Comparison of ENCODE assay signal across 14 mouse cellular contexts in genomic region chr2:156432086-156432485, GRCm38 (mm10). TPM values are rescaled to one million over a fixed set of nuclear protein-coding genes. Genes with fewer than 3 reads are reported as not detected.
DNase-seq lines count a peak whose midpoint lies in the region; ATAC-seq and TF ChIP-seq lines count a peak whose summit lies in the region.
"Had no signal": no experiment of that assay in that cellular context is flagged by ENCODE, and none has a peak within 500 bp of the region (broad histone marks: within the 10 kb centered on the region; RNA-seq: fewer than 3 reads in every experiment).

No protein-coding gene starts in this region.

- no peak overlapping the region for H3K27ac ChIP-seq in intestine, embryonic 14.5 days (ENCODE audit: low read depth)
- H3K27ac ChIP-seq in intestine, postnatal 0 days (ENCODE audit: low read depth, low read length), result no peak overlapping the region
- peak overlapping the region; percentile 95; the same call in 1 of the 2 replicates for H3K27ac ChIP-seq in intestine, embryonic 16.5 days (ENCODE audit: low read length)
- H3K27ac ChIP-seq: midbrain, embryonic 12.5 days had no signal

- H3K4me1 ChIP-seq in intestine, embryonic 14.5 days (replicated peaks; ENCODE audit: control insufficient read depth, insufficient read depth, low read length), result peaks cover 12% of the 10 kb centered on the region
- H3K4me1 ChIP-seq in intestine, postnatal 0 days (replicated peaks; ENCODE audit: control insufficient read depth, insufficient read depth, low read length), result peaks cover 4% of the 10 kb centered on the region; the same call in 1 of the 2 replicates
- peaks cover 91% of the 10 kb centered on the region for H3K4me1 ChIP-seq in E14TG2a.4 (replicated peaks; ENCODE audit: low read depth, low read length)
- peaks cover 24% of the 10 kb centered on the region for H3K4me1 ChIP-seq in intestine, embryonic 16.5 days (ENCODE audit: control insufficient read depth, insufficient read depth, low read length)

- no peaks in the 10 kb centered on the region for H3K27me3 ChIP-seq in intestine, embryonic 14.5 days (replicated peaks; ENCODE audit: control insufficient read depth, insufficient read depth, low read length)
- no peaks in the 10 kb centered on the region for H3K27me3 ChIP-seq in intestine, postnatal 0 days (replicated peaks; ENCODE audit: control insufficient read depth, insufficient read depth, low read length)
- no peaks in the 10 kb centered on the region for H3K27me3 ChIP-seq in E14TG2a.4 (ENCODE audit: insufficient read depth, low read length)
- H3K27me3 ChIP-seq in intestine, embryonic 16.5 days (replicated peaks; ENCODE audit: control insufficient read depth, insufficient read depth, low read length), result no peaks in the 10 kb centered on the region
- H3K27me3 ChIP-seq: midbrain, embryonic 12.5 days had no signal

- no peak for TF ChIP-seq CTCF in intestine, postnatal 0 days (IDR thresholded peaks at IDR 0.05; ENCODE audit: low read depth)
- TF ChIP-seq CTCF in E14TG2a.4 (conservative IDR thresholded peaks at IDR 0.05; ENCODE audit: low read length), result no peak

- no peak overlapping the region for H3K9ac ChIP-seq in intestine, embryonic 14.5 days (ENCODE audit: low read length)
- H3K9ac ChIP-seq in intestine, postnatal 0 days (ENCODE audit: low read depth, low read length), result no peak overlapping the region
- no peak overlapping the region for H3K9ac ChIP-seq in intestine, embryonic 16.5 days (ENCODE audit: low read depth, low read length)
- H3K9ac ChIP-seq: midbrain, embryonic 12.5 days had no signal

- WGBS in intestine, embryonic 14.5 days, result 79% methylated on average over 3 of the region's 3 CpGs
- 91% methylated on average over 3 of the region's 3 CpGs for WGBS in intestine, postnatal 0 days
- WGBS in intestine, embryonic 16.5 days, result 80% methylated on average over 3 of the region's 3 CpGs

- ATAC-seq in intestine, embryonic 14.5 days (replicated peaks; ENCODE audit: low FRiP score, low TSS enrichment, low read depth), result 0 out of 2 replicates have a peak, but pooled peaks have one; percentile 17
- no peak for ATAC-seq in intestine, postnatal 0 days
- no peak for ATAC-seq in intestine, embryonic 16.5 days
- ATAC-seq: activated CD4-positive, CD25-positive, alpha-beta regulatory T cell, adult 4 months; inflammation-experienced regulatory T-cells, adult 6 months had no signal

- no peak overlapping the region for H3K4me2 ChIP-seq in intestine, embryonic 14.5 days (ENCODE audit: low read length)
- H3K4me2 ChIP-seq in intestine, postnatal 0 days (replicated peaks; ENCODE audit: low read depth), result no peak overlapping the region
- H3K4me2 ChIP-seq in intestine, embryonic 16.5 days (ENCODE audit: low read depth, low read length), result no peak overlapping the region
- H3K4me2 ChIP-seq: midbrain, embryonic 12.5 days had no signal

- H3K9me3 ChIP-seq in intestine, embryonic 14.5 days (ENCODE audit: control insufficient read depth, low read length), result no peaks in the 10 kb centered on the region
- no peaks in the 10 kb centered on the region for H3K9me3 ChIP-seq in intestine, postnatal 0 days (ENCODE audit: control insufficient read depth)
- H3K9me3 ChIP-seq in E14TG2a.4 (ENCODE audit: low read length), result no peaks in the 10 kb centered on the region
- no peaks in the 10 kb centered on the region for H3K9me3 ChIP-seq in intestine, embryonic 16.5 days (ENCODE audit: control insufficient read depth, low read length)
- H3K9me3 ChIP-seq: midbrain, embryonic 12.5 days had no signal

- H3K4me3 ChIP-seq in intestine, embryonic 14.5 days (ENCODE audit: low read depth, low read length), result no peak overlapping the region
- H3K4me3 ChIP-seq in intestine, postnatal 0 days (ENCODE audit: low read depth, low read length), result no peak overlapping the region
- peak overlapping the region; percentile 56 for H3K4me3 ChIP-seq in E14TG2a.4 (replicated peaks; ENCODE audit: low read length)
- H3K4me3 ChIP-seq in intestine, embryonic 16.5 days (ENCODE audit: low read length), result no peak overlapping the region
- H3K4me3 ChIP-seq: midbrain, embryonic 12.5 days had no signal

- DNase-seq in intestine, embryonic 14.5 days (ENCODE audit: low spot score), result no peak
- DNase-seq in layer of hippocampus, adult 8-10 months (ENCODE audit: low spot score in 2 of 2), result peak; percentile 58 to 65
- no peak for DNase-seq in layer of hippocampus, postnatal 36 days
- DNase-seq in adrenal gland, postnatal 4 days (ENCODE audit: low spot score in 2 of 2), result no peak
- no peak for DNase-seq in thymus, adult 18-20 months
- DNase-seq: cerebellum, adult 2 months; heart, adult 18-20 months; lung, postnatal 14 days had no signal

- H3K36me3 ChIP-seq in intestine, embryonic 14.5 days (ENCODE audit: control insufficient read depth, insufficient read depth, low read length), result no peaks in the 10 kb centered on the region
- H3K36me3 ChIP-seq in intestine, postnatal 0 days (ENCODE audit: control insufficient read depth, insufficient read depth), result no peaks in the 10 kb centered on the region
- peaks cover 11% of the 10 kb centered on the region for H3K36me3 ChIP-seq in E14TG2a.4 (ENCODE audit: insufficient read depth, low read length)
- H3K36me3 ChIP-seq in intestine, embryonic 16.5 days (ENCODE audit: control insufficient read depth, insufficient read depth, low read length), result no peaks in the 10 kb centered on the region
- H3K36me3 ChIP-seq: midbrain, embryonic 12.5 days had no signal

RNA-seq across cellular contexts. Expression of gene Epb41l1, which starts 11.4 kb away (rescaled TPM):
- 4.2 and 4.4 TPM in 2 replicates for polyA plus RNA-seq in intestine, embryonic 14.5 days (2014; fragmentation: Nextera tagmentation; extraction: Ambion mirVana)
- polyA plus RNA-seq in intestine, postnatal 0 days (2015; fragmentation: Nextera tagmentation; extraction: Ambion mirVana), result 0.63 and 0.68 TPM in 2 replicates
- total RNA-seq in layer of hippocampus, adult 8-10 months (2022), result 100 to 1,000 TPM; 322 to 352 (median 336) TPM
- 100 to 1,000 TPM; 317 to 355 TPM for total RNA-seq in layer of hippocampus, postnatal 36 days (2021)
- polyA plus RNA-seq in intestine, embryonic 16.5 days (2015; fragmentation: Nextera tagmentation; extraction: Ambion mirVana), result 1.7 and 2.0 TPM in 2 replicates
- total RNA-seq in adrenal gland, postnatal 4 days (2021), result 10 to 100 TPM; 54.3 to 56.1 TPM

Comparison
In these comparisons a context has a peak if more than half of its experiments do, and no peak if none do; other contexts are left out.
1. DNase-seq: peak in layer of hippocampus, adult 8-10 months (2 of 2); none in intestine, embryonic 14.5 days (single experiment), layer of hippocampus, postnatal 36 days (0 of 2), adrenal gland, postnatal 4 days (0 of 2) and thymus, adult 18-20 months (0 of 2).
2. RNA of gene Epb41l1, which starts 11.4 kb away (total RNA-seq): 317 to 355 TPM in layer of hippocampus, postnatal 36 days and 322 to 352 TPM in layer of hippocampus, adult 8-10 months; 54.3 to 56.1 TPM in adrenal gland, postnatal 4 days; every median in the first group is over 4 times any median in the second.